Mouse (Mus musculus) megakaryocyte, embryonic 14.5 days (primary cell): ENCODE data around the gene Arl3.

Source experiments
- FLI1 ChIP-seq: IDR thresholded peaks from 2 replicates; pipeline ENCODE4 v1.6.1; 2012; ENCODE audit warnings: low read length, inconsistent platforms, mixed read lengths
- GATA1 ChIP-seq: IDR thresholded peaks from 3 replicates; pipeline ENCODE4 v1.6.1; 2012; ENCODE audit warnings: mixed read lengths, low read length, inconsistent platforms, borderline replicate concordance

- TF ChIP-seq GATA1 = no peak
- no peak for TF ChIP-seq FLI1
Measured at GRCm38 (mm10) chr19:46598187-46598586, 25.2 kb upstream of the Arl3 start.
